Mouse (Mus musculus) CH12.LX (cell line): ENCODE measurements at regions not wholly inside any gene's neighbourhood (a gene's known extent, or its start where the extent isn't known, plus 50 kb on each side); places are given as distances from the start of the nearest gene placed in this dataset.

ENCODE experiments used
- DNase-seq: peaks from one replicate; pipeline ENCODE4 v3.0.0-alpha.2; 2013; ENCODE audit errors: extremely low read depth
- H3K27ac ChIP-seq: 2 replicates; pipeline ENCODE4 v1.5.1; 2012; ENCODE audit warnings: low read depth, mild to moderate bottlenecking, control low read depth, moderate library complexity; ENCODE audit not compliant: insufficient read depth
- H3K27me3 ChIP-seq: replicated peaks from 2 replicates; pipeline ENCODE3; 2012; ENCODE audit warnings: inconsistent platforms
- H3K36me3 ChIP-seq, 2 experiments: replicated peaks in 1 of 2; 2 replicates each; pipeline versions ENCODE3 to v1.6.1; 2012; ENCODE audit warnings: inconsistent platforms in 1 of 2, low read length in 1 of 2, mild to moderate bottlenecking in 1 of 2, mixed read lengths in 1 of 2, moderate library complexity in 1 of 2; ENCODE audit not compliant: control insufficient read depth in 1 of 2, insufficient read depth in 1 of 2
- H3K4me1 ChIP-seq, 2 experiments: 2 replicates each; pipeline ENCODE4 v1.6.1; 2012; ENCODE audit warnings: inconsistent platforms in 1 of 2, moderate library complexity in 1 of 2; ENCODE audit not compliant: insufficient read depth in 2 of 2, control insufficient read depth in 1 of 2
- H3K4me2 ChIP-seq: 2 replicates; pipeline ENCODE4 v1.6.1; 2012; ENCODE audit warnings: low read depth, mild to moderate bottlenecking, control low read depth; ENCODE audit not compliant: poor library complexity, insufficient read depth, severe bottlenecking
- H3K4me3 ChIP-seq, 3 experiments: fragments of 150-350 bp in 1 of 3; sonication (generic) in 1 of 3; replicated peaks in 1 of 3; 2 replicates each; pipeline versions ENCODE3 to v1.5.1; 2011 to 2012; ENCODE audit warnings: low read depth in 2 of 3, low read length in 2 of 3, mild to moderate bottlenecking in 2 of 3, moderate library complexity in 2 of 3, control low read depth in 1 of 3, improper control_type of control experiment in 1 of 3, inconsistent platforms in 1 of 3, mixed read lengths in 1 of 3; ENCODE audit not compliant: poor library complexity in 1 of 3
- H3K79me2 ChIP-seq: replicated peaks from 2 replicates; pipeline ENCODE4 v1.6.1; 2012; ENCODE audit warnings: mild to moderate bottlenecking, moderate library complexity; ENCODE audit not compliant: control insufficient read depth, poor library complexity, insufficient read depth, severe bottlenecking; ENCODE audit errors: extremely low read depth
- H3K9ac ChIP-seq: 2 replicates; pipeline ENCODE4 v1.6.1; 2012; ENCODE audit warnings: low read depth, mild to moderate bottlenecking, control low read depth, moderate library complexity; ENCODE audit not compliant: insufficient read depth
- H3K9me3 ChIP-seq: replicated peaks from 2 replicates; pipeline ENCODE3; 2012; ENCODE audit warnings: low read length, inconsistent platforms, mixed read lengths
- BHLHE40 ChIP-seq: IDR thresholded peaks from 2 replicates; pipeline ENCODE4 v1.6.1; 2011; ENCODE audit warnings: mild to moderate bottlenecking, low read depth, low read length, improper control_type of control experiment
- CHD1 ChIP-seq: IDR thresholded peaks from 2 replicates; pipeline ENCODE4 v1.6.1; 2012; ENCODE audit warnings: low read depth, low read length, improper control_type of control experiment, inconsistent platforms
- CHD2 ChIP-seq: IDR thresholded peaks from 2 replicates; pipeline ENCODE4 v1.6.1; 2011; ENCODE audit warnings: low read length, improper control_type of control experiment
- CTCF ChIP-seq, 2 experiments: IDR thresholded peaks in 1 of 2; conservative IDR thresholded peaks in 1 of 2; 2 replicates each; pipeline ENCODE4 v1.5.1; 2011 to 2012; ENCODE audit warnings: low read depth in 2 of 2, low read length in 2 of 2, improper control_type of control experiment in 1 of 2, inconsistent platforms in 1 of 2, mild to moderate bottlenecking in 1 of 2, moderate library complexity in 1 of 2
- E2F4 ChIP-seq: IDR thresholded peaks from 2 replicates; pipeline ENCODE4 v1.6.1; 2011; ENCODE audit warnings: low read depth, low read length, improper control_type of control experiment; ENCODE audit not compliant: insufficient replicate concordance
- ETS1 ChIP-seq: conservative IDR thresholded peaks from 2 replicates; pipeline ENCODE4 v1.6.1; 2012; ENCODE audit warnings: low read depth, mild to moderate bottlenecking, inconsistent platforms, low read length, improper control_type of control experiment, moderate library complexity
- IRF4 ChIP-seq: IDR thresholded peaks from 2 replicates; pipeline ENCODE4 v1.6.1; 2014; ENCODE audit warnings: low read depth, mild to moderate bottlenecking, inconsistent platforms, low read length, improper control_type of control experiment
- JUN ChIP-seq: IDR thresholded peaks from 2 replicates; pipeline ENCODE4 v1.6.1; 2011; ENCODE audit warnings: low read depth, mild to moderate bottlenecking, low read length, improper control_type of control experiment, moderate library complexity; ENCODE audit not compliant: insufficient read depth
- JUND ChIP-seq: conservative IDR thresholded peaks from 2 replicates; pipeline ENCODE4 v1.6.1; 2011; ENCODE audit warnings: low read depth, low read length, improper control_type of control experiment
- MAZ ChIP-seq: IDR thresholded peaks from 2 replicates; pipeline ENCODE4 v1.6.1; 2012; ENCODE audit warnings: low read depth, mild to moderate bottlenecking, inconsistent platforms, low read length, improper control_type of control experiment, moderate library complexity
- MEF2A ChIP-seq: IDR thresholded peaks from 2 replicates; pipeline ENCODE4 v1.6.1; 2014; ENCODE audit warnings: low read depth, mild to moderate bottlenecking, inconsistent platforms, low read length, improper control_type of control experiment, borderline replicate concordance
- MXI1 ChIP-seq: IDR thresholded peaks from 2 replicates; pipeline ENCODE4 v1.6.1; 2011; ENCODE audit warnings: mild to moderate bottlenecking, low read depth, low read length, improper control_type of control experiment
- MYC ChIP-seq: IDR thresholded peaks from 2 replicates; pipeline ENCODE4 v1.6.1; 2011; ENCODE audit warnings: low read depth, mild to moderate bottlenecking, improper control_type of control experiment, low read length
- NRF1 ChIP-seq: IDR thresholded peaks from 2 replicates; pipeline ENCODE4 v1.6.1; 2014; ENCODE audit warnings: low read depth, mild to moderate bottlenecking, inconsistent platforms, low read length, improper control_type of control experiment, moderate library complexity
- SMC3 ChIP-seq: IDR thresholded peaks from 2 replicates; pipeline ENCODE4 v1.6.1; 2011; ENCODE audit warnings: low read depth, low read length, improper control_type of control experiment
- TBP ChIP-seq: conservative IDR thresholded peaks from 2 replicates; pipeline ENCODE4 v1.6.1; 2011; ENCODE audit warnings: low read depth, low read length, improper control_type of control experiment
- USF2 ChIP-seq: conservative IDR thresholded peaks from 2 replicates; pipeline ENCODE4 v1.6.1; 2011; ENCODE audit warnings: low read depth, low read length, improper control_type of control experiment
- ZKSCAN1 ChIP-seq: IDR thresholded peaks from 2 replicates; pipeline ENCODE4 v1.6.1; 2012; ENCODE audit warnings: low read depth, inconsistent platforms, low read length, improper control_type of control experiment, borderline replicate concordance
- dilution Hi-C: fragments of 300-500 bp; cut with MboI; formaldehyde crosslinking; loops from 2 replicates; pipeline ENCODE4 v1.14.3; 2020; ENCODE audit warnings: low sequenced_read_pairs; ENCODE audit not compliant: extremely low pct_unique_long_range_greater_than_20kb, extremely low pct_ligation_motif_present
- in situ Hi-C: fragments of 300-500 bp; cut with MboI; formaldehyde crosslinking; loops from 3 replicates; pipeline ENCODE4 v1.14.3; 2019; ENCODE audit warnings: low sequenced_read_pairs, low pct_ligation_motif_present, low pct_unique_long_range_greater_than_20kb, mixed read lengths

- TF ChIP-seq TBP (no peak), CHD2 (no peak), MXI1 (no peak), SMC3 (no peak), JUND (no peak), CHD1 (no peak), ETS1 (no peak), E2F4 (no peak), MEF2A (no peak), MAZ (no peak), USF2 (no peak), ZKSCAN1 (no peak)
- no peak for DNase-seq
- H3K27ac ChIP-seq: no peak overlapping the region
- in situ Hi-C loops (no loop called here), dilution Hi-C loops (no loop called here)
- no peaks in the 10 kb centered on the region for H3K36me3 ChIP-seq
- no peaks in the 10 kb centered on the region for H3K4me1 ChIP-seq
- H3K4me2 ChIP-seq: no peak overlapping the region
- H3K9me3 ChIP-seq: no peaks in the 10 kb centered on the region
- H3K27me3 ChIP-seq: no peaks in the 10 kb centered on the region
- no peak overlapping the region for H3K9ac ChIP-seq
- H3K79me2 ChIP-seq: no peaks in the 10 kb centered on the region
- H3K4me3 ChIP-seq: no peak overlapping the region
Observed at GRCm38 (mm10) chr13:102586215-102586614, 107.1 kb upstream of the Cd180 start.

GRCm38 (mm10) chr13:102589680-102590435 lies 103.5 kb upstream of the Cd180 start:
- no peak overlapping the region for H3K9ac ChIP-seq
- no peaks in the 10 kb centered on the region for H3K9me3 ChIP-seq
- no peaks in the 10 kb centered on the region for H3K36me3 ChIP-seq
- dilution Hi-C loops (no loop called here), in situ Hi-C loops (no loop called here)
- no peak for TF ChIP-seq JUN
- no peak for TF ChIP-seq CTCF (conservative IDR thresholded peaks at IDR 0.05 in 1 of 2, IDR thresholded peaks at IDR 0.05 in 1 of 2; ENCODE audit: low read depth in 2 of 2, low read length in 2 of 2)
- TF ChIP-seq MYC: no peak
- no peak for TF ChIP-seq JUND
- no peak for TF ChIP-seq BHLHE40
- TF ChIP-seq SMC3: no peak
- no peak for TF ChIP-seq NRF1
- TF ChIP-seq ZKSCAN1: no peak
- no peak for TF ChIP-seq CHD2
- TF ChIP-seq IRF4: no peak
- no peak overlapping the region for H3K4me3 ChIP-seq
- no peaks in the 10 kb centered on the region for H3K79me2 ChIP-seq
- no peak for DNase-seq
- no peaks in the 10 kb centered on the region for H3K4me1 ChIP-seq
- H3K4me2 ChIP-seq: no peak overlapping the region
- H3K27ac ChIP-seq: no peak overlapping the region
- H3K27me3 ChIP-seq: no peaks in the 10 kb centered on the region
